In the genomic region with DNA sequence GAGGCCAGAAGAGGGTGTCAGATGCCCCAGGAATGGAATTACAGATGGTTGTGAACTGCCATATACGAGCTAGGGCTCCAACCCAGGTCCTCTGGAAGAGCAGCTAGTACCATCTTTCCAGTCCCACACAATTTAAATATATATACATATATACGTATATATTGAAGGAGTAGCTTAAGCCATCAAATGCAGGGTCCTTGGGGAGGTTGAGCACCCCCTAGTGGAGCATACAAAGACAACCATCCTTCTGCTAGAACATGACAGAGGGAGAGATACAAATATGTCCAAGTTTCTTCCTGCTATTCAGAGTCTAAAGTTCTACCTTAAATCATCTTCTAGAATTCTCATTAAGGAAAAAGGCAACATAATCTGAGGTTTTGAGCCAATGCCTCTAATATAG, we compare ENCODE assay signal across 16 mouse cellular contexts.
DNase-seq lines count a peak whose midpoint lies in the region; ATAC-seq and TF ChIP-seq lines count a peak whose summit lies in the region.
"Had no signal": no experiment of that assay in that cellular context is flagged by ENCODE, and none has a peak within 500 bp of the region (broad histone marks: within the 10 kb centered on the region; RNA-seq: fewer than 3 reads in every experiment).

No protein-coding gene starts in this region.

- no peak overlapping the region for H3K27ac ChIP-seq in forebrain, embryonic 14.5 days (ENCODE audit: low read depth, low read length)
- no peak overlapping the region for H3K27ac ChIP-seq in forebrain, embryonic 10.5 days
- no peak overlapping the region for H3K27ac ChIP-seq in lung, embryonic 14.5 days (ENCODE audit: low read depth)
- H3K27ac ChIP-seq: limb, embryonic 15.5 days; neural tube, embryonic 13.5 days had no signal

- no peak overlapping the region for H3K4me2 ChIP-seq in forebrain, embryonic 14.5 days (ENCODE audit: low read length)
- no peak overlapping the region for H3K4me2 ChIP-seq in lung, embryonic 14.5 days
- H3K4me2 ChIP-seq: limb, embryonic 15.5 days; neural tube, embryonic 13.5 days had no signal

- H3K4me3 ChIP-seq in forebrain, embryonic 14.5 days (ENCODE audit: low read depth, low read length), result no peak overlapping the region
- no peak overlapping the region for H3K4me3 ChIP-seq in forebrain, embryonic 10.5 days
- H3K4me3 ChIP-seq in lung, embryonic 14.5 days (ENCODE audit: low read depth, low read length), result no peak overlapping the region
- no peak overlapping the region for H3K4me3 ChIP-seq in G1E (ENCODE audit: low read depth, low read length)
- H3K4me3 ChIP-seq: limb, embryonic 15.5 days; megakaryocyte, embryonic 14.5 days; neural tube, embryonic 13.5 days had no signal

- ATAC-seq in forebrain, embryonic 14.5 days, result no peak
- ATAC-seq in lung, embryonic 14.5 days (ENCODE audit: insufficient read depth), result no peak
- no peak for ATAC-seq in G1E (ENCODE audit: extremely low read depth, insufficient number of reproducible peaks, low FRiP score, poor library complexity, severe bottlenecking)
- ATAC-seq: inflammation-experienced regulatory T-cells, adult 6 months had no signal

- no peaks in the 10 kb centered on the region for H3K27me3 ChIP-seq in forebrain, embryonic 14.5 days (replicated peaks; ENCODE audit: control insufficient read depth, insufficient read depth, low read length)
- no peaks in the 10 kb centered on the region; the same call in 1 of the 2 replicates for H3K27me3 ChIP-seq in forebrain, embryonic 10.5 days (ENCODE audit: poor library complexity, severe bottlenecking)
- H3K27me3 ChIP-seq in lung, embryonic 14.5 days (ENCODE audit: insufficient read depth, low read length), result no peaks in the 10 kb centered on the region
- 0 out of 2 replicates have a peak, but pooled peaks cover 4% of the 10 kb centered on the region for H3K27me3 ChIP-seq in G1E (ENCODE audit: insufficient read depth, low read length)
- H3K27me3 ChIP-seq: limb, embryonic 15.5 days; neural tube, embryonic 13.5 days had no signal

- TF ChIP-seq CTCF in lung, embryonic 14.5 days (IDR thresholded peaks at IDR 0.05; ENCODE audit: low read depth), result peak; percentile 46
- TF ChIP-seq CTCF in G1E (IDR thresholded peaks at IDR 0.05; ENCODE audit: low read depth, low read length), result no peak

- peaks cover 3% of the 10 kb centered on the region; the same call in 1 of the 2 replicates for H3K4me1 ChIP-seq in forebrain, embryonic 14.5 days (ENCODE audit: control insufficient read depth, insufficient read depth, low read length)
- H3K4me1 ChIP-seq in forebrain, embryonic 10.5 days, result peaks cover 5% of the 10 kb centered on the region
- no peaks in the 10 kb centered on the region for H3K4me1 ChIP-seq in lung, embryonic 14.5 days (ENCODE audit: insufficient read depth)
- no peaks in the 10 kb centered on the region for H3K4me1 ChIP-seq in G1E (ENCODE audit: insufficient read depth, low read depth, low read length)
- H3K4me1 ChIP-seq: limb, embryonic 15.5 days; megakaryocyte, embryonic 14.5 days had no signal

- 67% methylated on average over 2 of the region's 2 CpGs for WGBS in forebrain, embryonic 14.5 days
- 58% methylated on average over 2 of the region's 2 CpGs for WGBS in forebrain, embryonic 10.5 days
- 49% methylated on average over 2 of the region's 2 CpGs for WGBS in lung, embryonic 14.5 days

- H3K9me3 ChIP-seq in forebrain, embryonic 14.5 days (replicated peaks; ENCODE audit: control insufficient read depth, low read length), result no peaks in the 10 kb centered on the region
- no peaks in the 10 kb centered on the region for H3K9me3 ChIP-seq in forebrain, embryonic 10.5 days
- no peaks in the 10 kb centered on the region for H3K9me3 ChIP-seq in lung, embryonic 14.5 days (ENCODE audit: low read depth, low read length)
- H3K9me3 ChIP-seq in G1E (replicated peaks), result no peaks in the 10 kb centered on the region
- H3K9me3 ChIP-seq: limb, embryonic 15.5 days; megakaryocyte, embryonic 14.5 days; neural tube, embryonic 13.5 days had no signal

- H3K36me3 ChIP-seq in forebrain, embryonic 14.5 days (ENCODE audit: control insufficient read depth, insufficient read depth, low read length), result no peaks in the 10 kb centered on the region
- H3K36me3 ChIP-seq in forebrain, embryonic 10.5 days (replicated peaks), result no peaks in the 10 kb centered on the region
- no peaks in the 10 kb centered on the region for H3K36me3 ChIP-seq in lung, embryonic 14.5 days (ENCODE audit: insufficient read depth)
- no peaks in the 10 kb centered on the region for H3K36me3 ChIP-seq in G1E (replicated peaks)
- H3K36me3 ChIP-seq: limb, embryonic 15.5 days; neural tube, embryonic 13.5 days had no signal

- H3K9ac ChIP-seq in forebrain, embryonic 14.5 days (ENCODE audit: low read length), result no peak overlapping the region
- no peak overlapping the region for H3K9ac ChIP-seq in lung, embryonic 14.5 days
- H3K9ac ChIP-seq: limb, embryonic 15.5 days; neural tube, embryonic 13.5 days had no signal

- DNase-seq in forebrain, embryonic 14.5 days (ENCODE audit: low spot score), result peak; percentile 35
- DNase-seq in forebrain, embryonic 10.5 days (ENCODE audit: extremely low spot score, low spot score), result no peak
- DNase-seq in lung, embryonic 14.5 days, result peak; percentile 40
- DNase-seq in lung, postnatal 4 days, result no peak
- DNase-seq in G1E (ENCODE audit: low spot score), result peak; percentile 14
- peak; percentile 19 for DNase-seq in mesoderm, embryonic 11.5 days (ENCODE audit: low read depth, low spot score)
- no peak for DNase-seq in cerebellum, adult 9-11 months
- DNase-seq in kidney, adult 11 months, result no peak
- DNase-seq: adrenal gland, postnatal 14 days; cerebellum, adult 9-10 months; layer of hippocampus, adult 9-11 months; right cerebral cortex, postnatal 14 days had no signal

Comparison
In these comparisons a context has a peak if more than half of its experiments do, and no peak if none do; other contexts are left out.
1. DNase-seq: peak in forebrain, embryonic 14.5 days (single experiment), lung, embryonic 14.5 days (single experiment), G1E (single experiment) and mesoderm, embryonic 11.5 days (single experiment); none in forebrain, embryonic 10.5 days (single experiment), lung, postnatal 4 days (0 of 2), cerebellum, adult 9-11 months (single experiment) and kidney, adult 11 months (single experiment).